Mouse (Mus musculus): Measurements from ENCODE around the gene Mcm7.
A peak's percentile ranks its signal among the peaks of the same experiment; 100 is the strongest.
"Not testable (repeated sequence)": the region's sequence is repeated elsewhere in the genome, so short reads cannot be mapped to it uniquely, and the experiment has no call there.

Gene Mcm7

DNA sequence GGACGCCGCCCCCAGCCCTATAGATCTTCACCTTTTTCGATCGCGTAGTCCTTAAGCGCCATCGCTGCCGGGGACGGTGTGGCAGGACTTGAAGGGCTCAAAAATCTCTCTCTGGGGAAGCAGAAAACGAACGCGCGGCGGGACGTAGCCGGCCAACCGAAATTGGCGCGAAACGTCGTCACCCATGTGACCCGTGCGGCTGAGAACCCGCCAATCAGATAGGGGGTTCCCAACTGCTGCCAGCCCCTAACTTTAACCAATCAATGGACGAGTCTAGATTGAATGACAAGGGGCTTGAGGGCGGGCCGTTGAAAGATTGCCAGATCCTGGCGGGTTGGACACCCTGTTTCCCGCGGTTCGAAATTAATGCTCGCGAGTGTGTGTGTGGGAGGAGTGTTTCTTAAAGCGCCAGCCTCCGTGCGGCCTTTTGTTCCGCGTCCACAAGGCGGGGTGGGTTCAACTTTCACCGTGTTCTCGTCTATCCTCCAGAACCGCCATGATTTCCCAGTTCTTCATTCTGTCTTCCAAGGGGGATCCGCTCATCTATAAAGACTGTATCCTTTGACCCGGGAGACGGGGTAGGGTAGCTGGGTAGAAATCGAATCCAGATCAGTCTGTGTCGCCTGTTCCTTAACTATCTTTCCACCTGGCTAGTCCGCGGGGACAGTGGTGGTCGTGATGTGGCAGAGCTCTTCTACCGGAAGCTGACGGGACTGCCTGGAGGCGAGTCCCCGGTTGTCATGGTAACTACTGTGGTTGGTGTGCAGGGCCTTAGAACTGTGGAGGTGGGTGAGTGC, at the start of gene Mcm7, which contains the start of gene Ap4m1:
TSS of gene Mcm7 (minus strand) at position 728 of the 797 bp plus-strand sequence.
TSS of gene Ap4m1 (plus strand) at position 308 of the 797 bp plus-strand sequence.
- DNase-seq (ENCODE audit: low spot score) = peak; percentile 96

DNA sequence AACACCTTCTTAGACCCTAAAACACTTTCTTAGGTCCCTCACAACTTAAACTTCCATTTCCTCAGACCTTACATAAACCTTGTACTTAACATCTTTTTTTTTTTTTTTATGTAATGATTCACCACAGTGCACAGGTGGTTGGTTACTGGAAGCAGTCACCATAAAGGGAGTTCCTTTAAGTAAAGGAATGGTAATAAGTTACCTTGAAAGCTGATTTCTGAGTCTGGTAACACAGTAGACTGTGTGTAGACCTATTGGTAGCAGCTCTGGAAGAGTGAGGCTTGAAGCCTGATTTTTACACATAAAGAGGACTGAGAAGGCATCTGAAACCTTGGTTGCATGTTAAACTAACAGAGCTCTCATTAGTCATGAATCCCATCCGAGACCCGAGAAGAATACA, 47.6 kb upstream of the Mcm7 start:
- DNase-seq (ENCODE audit: low spot score) = no peak

DNA sequence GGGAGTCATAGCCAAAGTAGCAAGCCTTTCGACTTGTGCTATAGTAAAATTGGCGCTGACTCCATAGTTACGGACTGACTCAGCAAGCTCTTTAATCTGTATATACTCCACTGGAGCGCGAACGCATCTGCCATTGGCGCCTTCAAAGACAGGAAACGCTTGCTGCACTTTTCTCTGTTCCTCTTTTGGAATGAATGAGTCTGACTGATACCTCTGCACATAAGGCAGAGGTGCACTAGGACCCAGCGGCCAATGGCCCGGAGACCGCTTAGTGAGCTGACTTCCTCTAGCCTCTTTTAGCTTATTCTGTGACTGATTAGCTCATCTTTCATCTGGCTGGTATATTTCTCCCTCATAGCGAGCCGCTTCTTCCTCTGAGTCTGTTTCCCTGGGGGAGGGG, 44.4 kb upstream of the Mcm7 start:
- not testable (repeated sequence) for DNase-seq (ENCODE audit: low spot score)

DNA sequence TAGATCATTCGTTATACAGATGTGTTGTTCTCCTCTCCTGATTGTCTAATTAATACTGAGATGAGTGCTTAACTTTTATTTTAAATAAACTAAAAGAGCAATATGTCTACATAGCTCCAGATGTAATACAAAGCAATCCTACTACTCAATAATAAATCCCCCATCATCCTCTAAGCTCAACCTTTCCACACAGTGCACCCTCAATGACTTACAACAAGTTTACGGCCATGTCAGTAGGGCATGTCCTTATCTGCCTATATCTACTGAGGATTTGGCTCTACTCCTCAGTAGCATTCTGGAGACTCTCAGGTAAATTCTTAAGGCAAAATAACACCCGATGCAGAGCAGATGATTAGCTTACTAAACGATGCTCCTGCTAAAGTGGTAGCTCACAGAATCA, 35.7 kb upstream of the Mcm7 start:
- DNase-seq (ENCODE audit: low spot score) = no peak

DNA sequence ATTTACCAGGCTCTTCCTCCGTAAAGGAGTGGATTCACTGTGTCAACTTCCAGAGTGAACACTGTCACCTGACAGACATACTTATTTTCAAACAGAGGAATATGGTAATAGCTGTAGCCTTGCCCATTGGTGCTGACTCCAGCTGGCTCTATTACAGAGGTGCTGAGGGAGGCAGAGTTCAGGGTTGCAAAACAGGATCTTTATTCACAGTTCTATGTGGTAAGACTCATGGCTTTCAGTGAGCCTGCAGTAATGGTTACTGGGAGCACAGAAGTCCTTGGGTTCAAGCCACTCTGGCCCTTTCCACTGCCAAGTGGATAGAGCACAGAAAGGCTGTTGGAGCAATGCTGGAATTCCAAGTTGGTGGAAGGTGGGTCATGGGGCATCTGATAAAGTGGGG, 35.0 kb upstream of the Mcm7 start:
- no peak for DNase-seq (ENCODE audit: low spot score)

DNA sequence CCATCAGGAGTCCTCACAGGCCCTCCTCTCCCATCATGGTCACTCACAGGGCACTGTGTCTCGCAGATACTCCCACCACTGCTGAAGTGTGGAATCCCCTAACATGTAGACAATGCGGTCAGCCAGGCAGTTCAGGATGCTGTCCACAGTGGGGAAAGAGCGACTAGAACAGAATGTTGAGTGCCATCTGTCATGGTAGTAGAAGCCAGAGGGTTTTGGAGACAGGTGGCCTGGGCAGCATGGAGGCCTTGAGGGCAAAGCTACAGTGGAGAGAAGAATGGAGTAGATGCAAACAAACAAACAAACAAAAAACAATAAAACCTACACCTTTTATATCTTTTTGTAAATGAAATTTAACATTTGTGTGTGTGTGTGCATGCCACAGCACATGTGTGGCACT, 29.9 kb upstream of the Mcm7 start:
- no peak for DNase-seq (ENCODE audit: low spot score)

DNA sequence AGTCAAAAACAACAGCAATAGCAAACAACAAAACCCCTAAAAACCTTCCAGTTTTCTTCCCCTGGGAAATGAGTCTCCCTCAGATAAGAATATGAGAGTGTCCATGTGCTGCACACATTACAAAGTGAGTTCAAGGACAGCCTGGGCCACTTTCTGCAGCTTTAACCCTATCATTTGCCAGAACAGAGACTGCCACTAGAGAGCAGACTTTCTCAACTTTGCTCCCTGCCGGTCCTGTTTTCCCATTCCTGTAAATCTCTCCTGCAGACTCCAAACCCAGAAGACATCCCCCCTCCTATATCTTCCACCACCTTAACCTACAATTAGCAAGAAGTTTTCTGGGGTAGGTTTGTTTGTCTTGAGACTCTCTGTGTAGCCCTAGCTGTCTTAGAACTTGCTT, 27.4 kb upstream of the Mcm7 start:
- DNase-seq (ENCODE audit: low spot score) = no peak

DNA sequence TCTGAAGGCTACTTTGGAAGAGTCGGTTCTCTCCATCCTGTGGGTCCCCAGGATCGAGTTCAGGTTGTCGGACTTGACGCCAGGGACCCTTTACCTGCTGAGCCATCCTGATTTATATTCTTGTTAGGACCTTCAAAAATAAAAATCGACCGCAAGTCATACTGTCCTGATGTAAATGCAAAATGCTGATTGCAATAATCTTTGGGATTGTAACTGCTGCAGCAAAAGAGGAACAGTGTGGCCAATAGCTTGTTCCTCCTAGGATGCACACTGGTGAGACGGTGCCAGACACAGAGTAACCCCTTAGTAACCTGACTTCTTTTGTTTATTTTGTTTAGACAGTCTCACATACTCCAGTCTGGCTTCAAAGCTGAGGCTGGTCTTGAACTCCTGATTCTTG, 23.2 kb upstream of the Mcm7 start:
- no peak for DNase-seq (ENCODE audit: low spot score)

DNA sequence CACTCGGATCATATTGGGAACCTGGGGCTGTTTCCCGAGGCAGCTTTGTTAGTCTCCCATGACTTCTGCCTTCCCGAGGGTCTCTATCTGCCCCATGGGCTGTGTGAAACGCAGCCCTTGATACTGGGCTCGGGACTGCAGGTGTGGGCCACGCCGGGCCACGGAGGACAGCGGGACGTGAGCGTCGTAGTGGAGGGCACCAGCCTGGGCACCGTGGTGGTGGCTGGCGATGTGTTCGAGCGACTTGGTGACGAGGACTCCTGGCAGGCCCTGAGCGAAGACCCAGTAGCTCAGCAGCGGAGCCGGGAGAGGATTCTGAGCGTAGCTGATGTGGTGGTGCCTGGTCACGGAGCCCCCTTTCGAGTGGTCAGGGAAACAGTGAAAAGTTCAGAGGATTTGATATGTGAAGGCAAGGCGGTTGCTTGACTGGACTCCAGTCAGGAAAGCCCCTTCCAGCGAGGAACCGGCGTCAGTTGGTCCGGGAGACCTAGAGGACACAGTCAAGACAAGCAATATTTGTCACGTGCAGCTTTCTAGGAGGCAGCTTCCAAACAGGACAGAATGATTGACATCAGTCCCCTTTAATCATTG, 22.6 kb upstream of the Mcm7 start:
- DNase-seq (ENCODE audit: low spot score) = no peak

DNA sequence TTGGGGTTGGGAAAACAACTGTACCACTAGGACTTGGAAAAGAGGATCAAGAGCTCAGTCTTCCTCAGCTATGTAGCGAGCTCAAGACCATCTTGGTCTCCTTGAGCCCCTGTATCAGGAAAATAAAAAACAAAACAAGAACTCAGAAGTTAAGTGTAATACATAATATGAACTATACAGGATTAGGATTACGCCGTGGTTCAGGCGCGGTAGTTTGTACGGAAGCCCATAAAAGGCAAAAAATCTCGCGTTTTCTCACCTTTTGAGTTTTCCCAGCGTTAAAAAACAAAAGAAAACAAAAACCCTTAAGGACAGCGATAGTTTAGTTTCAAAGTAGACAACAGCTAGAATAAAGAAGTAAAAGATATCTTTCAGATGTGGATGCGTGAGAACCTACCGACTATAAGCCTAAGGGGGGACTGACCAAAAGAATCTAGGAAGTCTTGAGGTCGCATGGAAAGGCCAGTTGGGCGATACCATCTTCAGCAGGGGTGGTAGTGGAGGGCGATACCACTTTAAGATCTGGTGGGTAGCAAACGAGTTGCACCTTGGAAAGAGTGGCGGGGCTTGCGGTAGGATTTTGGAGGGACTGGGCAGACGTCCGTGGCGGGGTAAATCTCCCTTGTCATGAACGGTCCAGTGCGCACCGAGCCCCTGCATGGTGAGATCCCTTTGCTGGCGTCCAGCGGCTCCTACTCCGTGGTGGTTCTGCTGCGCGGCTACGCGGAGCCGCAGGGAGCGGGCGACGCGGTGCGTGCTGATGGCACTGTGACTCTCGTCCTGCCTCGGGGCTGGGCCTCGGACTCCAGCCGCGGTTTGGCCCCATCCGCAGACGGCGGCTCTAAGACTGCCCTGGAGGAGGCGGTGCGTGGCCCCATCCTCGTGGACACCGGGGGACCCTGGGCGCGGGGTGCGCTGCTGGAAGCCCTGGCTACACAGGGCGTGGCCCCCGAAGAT, 21.8 kb upstream of the Mcm7 start, which contains the start of gene Mblac1:
TSS of gene Mblac1 (plus strand) at position 544 of the 957 bp plus-strand sequence.
- peak; percentile 80 for DNase-seq (ENCODE audit: low spot score)

DNA sequence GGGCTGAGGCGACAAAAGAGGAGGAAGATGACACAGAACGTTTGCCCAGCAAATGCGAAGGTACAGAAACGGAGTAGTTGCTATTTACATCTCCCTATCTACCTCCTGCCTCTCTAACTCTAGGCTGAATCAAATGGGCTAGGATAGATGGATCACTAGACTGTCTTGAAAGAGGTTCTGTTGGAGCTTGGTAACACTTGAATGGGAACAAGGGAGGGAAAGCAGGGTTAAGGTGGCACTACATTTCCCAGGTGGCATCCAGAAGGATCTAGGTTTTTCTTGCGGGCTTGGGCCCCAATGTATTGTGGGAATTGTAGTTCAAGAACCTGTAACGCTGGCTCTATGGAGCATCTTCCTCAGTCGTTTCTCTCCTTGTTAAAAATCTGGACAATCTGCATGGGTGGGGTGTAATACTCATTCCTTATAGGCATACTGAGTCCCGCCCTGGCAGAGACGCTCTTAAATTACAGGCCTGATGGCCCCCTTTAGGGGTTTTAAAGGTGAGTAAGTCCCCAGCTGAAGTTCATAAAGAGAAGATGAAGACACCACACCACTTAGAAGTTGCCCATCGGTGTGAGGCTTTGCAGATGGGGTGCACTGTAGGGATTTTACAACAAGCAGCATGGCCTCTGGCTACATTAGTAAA, 15.6 kb upstream of the Mcm7 start:
- DNase-seq (ENCODE audit: low spot score) = peak; percentile 84

DNA sequence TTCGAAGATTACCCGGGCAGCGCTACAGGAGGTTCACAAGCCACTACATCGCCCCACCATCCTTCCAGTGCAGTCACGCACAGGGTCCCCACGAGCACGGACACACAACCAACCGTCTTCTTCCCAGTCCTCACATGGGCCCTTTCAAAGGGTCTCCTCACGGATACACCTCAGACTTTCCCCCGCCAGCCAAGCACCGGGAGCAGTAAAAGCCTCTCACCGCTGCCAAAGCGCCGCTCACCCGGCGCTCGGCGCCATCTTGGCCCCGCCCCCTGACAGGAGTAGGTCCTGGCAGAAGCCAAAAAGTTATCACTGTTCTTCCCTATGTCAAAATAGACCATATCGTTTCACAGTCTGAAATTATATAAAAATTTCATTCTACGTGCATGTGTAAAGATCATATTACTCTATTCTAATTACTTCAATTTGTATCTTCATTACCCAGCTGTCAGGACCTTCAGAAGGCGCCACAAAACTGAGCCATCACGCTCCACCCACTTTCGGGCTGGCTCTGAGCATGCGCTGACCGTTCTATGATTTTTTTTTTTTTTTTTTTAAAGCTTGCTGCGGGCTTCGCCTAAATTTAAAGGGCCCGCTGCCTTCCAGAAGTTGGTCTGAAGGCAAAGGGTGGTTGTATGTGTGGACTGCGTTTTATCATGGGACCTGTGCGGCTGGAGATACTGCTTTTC, 14.9 kb upstream of the Mcm7 start, which contains the start of the genes Taf6 and Cnpy4:
TSS of gene Taf6 (minus strand) at position 502 of the 689 bp plus-strand sequence.
TSS of gene Cnpy4 (plus strand) at position 536 of the 689 bp plus-strand sequence.
- DNase-seq (ENCODE audit: low spot score) = peak; percentile 88

DNA sequence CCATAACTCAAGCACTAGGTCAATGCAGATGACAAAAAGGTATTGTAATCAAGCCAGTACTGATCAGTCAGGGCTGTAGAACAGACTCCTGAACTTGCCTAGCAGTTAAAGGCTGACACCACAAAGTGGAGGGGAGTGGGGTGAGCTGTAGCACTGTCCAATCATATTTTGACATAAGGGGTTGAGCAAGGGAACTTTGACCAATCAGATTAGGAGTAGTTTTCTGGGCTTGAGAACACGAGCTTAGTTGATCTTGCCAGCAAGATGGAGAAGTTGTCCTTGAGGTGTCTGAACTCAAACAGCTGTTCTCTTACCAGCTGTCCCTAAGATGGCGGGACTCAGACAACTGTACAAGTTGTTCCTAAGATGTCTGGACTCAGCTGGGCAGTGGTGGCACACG, 995 bp upstream of the Mcm7 start:
- DNase-seq (ENCODE audit: low spot score) = no peak

DNA sequence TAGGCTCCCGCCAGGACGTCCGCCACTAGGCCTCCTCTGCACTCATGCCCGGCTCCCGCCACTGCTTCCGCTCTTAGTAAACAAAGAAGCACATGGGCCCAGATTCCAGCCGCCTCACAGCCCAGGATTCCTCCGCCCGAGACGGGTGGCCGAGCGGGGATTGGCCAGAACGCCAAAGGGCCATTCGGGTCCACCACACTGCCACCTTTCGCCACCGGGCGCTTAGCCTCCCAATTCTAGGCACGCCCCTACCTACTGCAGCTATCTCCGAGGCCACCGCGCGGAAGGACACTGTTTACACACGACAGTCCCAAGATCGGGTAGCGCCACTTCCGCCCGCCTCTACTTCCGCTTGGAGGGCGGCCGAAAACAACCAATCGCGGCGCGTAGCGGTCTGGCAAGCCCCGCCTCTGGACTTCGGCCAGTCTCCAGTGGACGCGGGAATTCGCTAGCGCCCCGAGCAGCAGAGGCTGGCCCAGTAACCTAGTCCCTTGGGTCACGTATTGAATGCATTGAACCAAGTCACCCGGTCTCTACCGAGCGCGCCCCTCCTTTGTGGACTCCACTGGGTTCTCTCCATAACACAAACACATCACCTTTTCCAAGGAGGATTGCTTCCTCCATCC, 1.2 kb downstream of the Mcm7 start:
- peak; percentile 96 for DNase-seq (ENCODE audit: low spot score)

DNA sequence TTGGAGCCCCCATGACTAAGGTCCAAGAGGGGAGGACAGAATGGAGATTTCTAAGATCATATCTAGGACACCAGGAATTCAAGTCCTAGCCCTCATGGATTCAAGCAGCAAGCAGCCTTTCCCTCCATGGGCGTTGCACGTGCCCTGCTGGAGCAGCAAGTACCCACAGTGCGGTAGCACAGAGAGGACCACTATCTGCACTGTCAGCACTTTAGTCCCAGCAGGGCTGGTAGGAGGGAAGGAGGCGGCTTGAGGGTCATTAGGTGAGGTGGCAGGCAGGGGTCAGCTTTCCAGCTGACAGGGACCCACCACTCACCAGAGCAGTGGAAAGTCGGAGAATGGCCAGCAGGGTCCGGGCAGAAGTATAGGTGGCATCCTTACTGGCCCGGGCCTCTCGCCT, 6.6 kb downstream of the Mcm7 start:
- DNase-seq (ENCODE audit: low spot score) = no peak

DNA sequence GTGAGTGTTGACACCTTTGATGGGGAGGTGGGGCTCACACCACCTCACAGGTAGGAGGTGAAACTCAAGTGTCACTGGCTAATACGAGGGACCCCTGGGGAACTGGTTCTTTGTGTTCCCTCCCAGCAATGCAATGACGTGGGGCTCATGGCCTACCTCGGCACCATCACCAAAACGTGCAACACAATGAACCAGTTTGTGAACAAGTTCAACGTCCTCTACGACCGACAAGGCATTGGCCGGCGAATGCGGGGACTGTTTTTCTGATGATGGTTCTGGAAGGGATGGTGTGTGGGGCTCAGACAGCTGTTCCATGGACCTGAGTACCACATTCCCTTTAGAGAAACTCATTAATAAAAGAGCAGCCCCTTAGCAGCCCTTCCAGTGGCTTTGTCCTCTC, 8.6 kb downstream of the Mcm7 start:
- no peak for DNase-seq (ENCODE audit: low spot score)

DNA sequence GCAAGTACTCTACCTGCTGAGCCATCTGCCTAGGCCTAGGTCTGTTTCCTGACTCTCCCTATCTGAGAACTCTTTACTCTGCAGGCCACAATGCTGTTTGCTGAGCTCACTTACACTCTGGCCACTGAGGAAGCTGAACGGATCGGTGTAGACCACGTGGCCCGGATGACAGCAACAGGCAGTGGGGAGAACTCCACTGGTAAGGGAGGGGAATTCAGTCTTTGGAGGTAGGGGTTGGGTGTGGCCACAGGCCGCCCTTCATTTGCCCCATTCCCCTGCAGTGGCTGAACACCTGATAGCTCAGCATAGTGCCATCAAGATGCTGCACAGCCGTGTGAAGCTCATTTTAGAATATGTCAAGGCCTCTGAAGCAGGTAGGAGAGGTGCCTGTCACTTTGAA, 9.2 kb downstream of the Mcm7 start:
- DNase-seq (ENCODE audit: low spot score) = no peak

DNA sequence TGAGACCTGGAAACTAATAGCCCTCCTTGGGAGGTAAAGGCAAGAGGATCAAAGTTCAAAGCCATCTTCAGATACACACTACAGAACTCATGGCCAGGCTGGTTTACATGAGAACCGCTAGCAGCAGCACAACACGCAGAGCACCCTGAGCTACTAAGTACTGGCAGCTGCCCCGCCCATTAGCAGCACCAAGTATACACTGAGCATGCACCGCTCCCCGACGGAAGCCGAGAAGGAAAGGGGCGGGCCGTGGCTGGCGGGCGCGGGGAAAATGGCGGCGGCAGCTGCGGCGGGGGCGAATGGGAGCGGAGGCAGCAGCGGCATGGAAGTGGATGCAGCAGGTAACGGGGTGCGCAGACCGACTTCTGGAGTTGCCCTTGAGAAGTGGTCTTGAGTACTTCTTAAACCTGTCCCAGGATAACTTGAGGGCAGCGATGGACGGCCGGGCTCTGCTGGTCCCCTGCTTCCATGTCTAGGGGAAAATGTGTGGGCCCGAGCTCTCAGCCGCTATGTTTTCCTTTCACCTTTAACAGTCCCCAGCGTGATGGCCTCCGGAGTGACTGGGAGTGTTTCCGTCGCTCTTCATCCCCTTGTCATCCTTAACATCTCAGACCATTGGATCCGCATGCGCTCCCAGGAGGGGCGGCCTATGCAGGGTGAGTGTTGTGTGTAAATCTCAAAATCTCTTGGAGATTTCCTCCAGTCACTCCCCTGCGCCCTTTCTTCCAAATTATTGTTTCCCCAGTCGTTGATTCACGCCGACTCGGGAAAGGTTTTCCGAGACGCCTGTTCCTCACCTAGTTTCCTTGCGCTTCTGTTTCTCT, 11.2 kb downstream of the Mcm7 start, which contains the start of gene Cops6:
TSS of gene Cops6 (plus strand) at position 230 of the 824 bp plus-strand sequence.
- peak; percentile 94 for DNase-seq (ENCODE audit: low spot score)

DNA sequence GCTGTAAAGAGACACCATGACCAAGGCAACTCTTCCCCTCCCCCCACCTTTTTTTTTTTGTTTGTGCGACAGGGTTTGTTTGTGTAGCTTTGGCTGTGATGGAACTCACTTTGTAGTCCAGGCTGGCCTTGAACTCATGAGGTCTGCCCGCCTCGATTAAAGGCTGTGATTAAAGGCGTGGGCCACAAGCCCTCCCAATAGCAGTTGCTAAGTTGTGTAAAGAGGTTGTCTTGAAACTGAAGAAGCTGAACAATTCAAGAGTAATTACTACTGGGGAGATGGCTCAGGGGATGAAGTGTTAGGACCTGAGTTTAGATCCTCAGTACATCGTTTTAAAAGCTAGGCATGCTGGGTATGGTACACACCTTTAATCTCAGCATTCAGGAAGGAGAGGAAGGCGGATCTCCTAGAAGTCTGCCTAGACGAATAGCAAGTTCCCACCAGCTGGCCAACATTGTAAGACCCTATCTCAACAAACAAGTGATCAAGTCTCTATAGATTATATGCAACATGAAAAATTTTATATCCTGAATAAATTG, 11.9 kb downstream of the Mcm7 start:
- DNase-seq (ENCODE audit: low spot score) = no peak
